Mouse (Mus musculus) lung, postnatal 0 days (tissue): ENCODE data around the gene Ankzf1.

Experiments
- CTCF ChIP-seq: IDR thresholded peaks from 2 replicates; pipeline ENCODE4 v1.5.1; 2016; ENCODE audit warnings: antibody characterized with exemption, mild to moderate bottlenecking
- EP300 ChIP-seq: IDR thresholded peaks from 2 replicates; pipeline ENCODE4 v1.6.1; 2016; ENCODE audit warnings: antibody characterized with exemption, mild to moderate bottlenecking, control low read depth

DNA sequence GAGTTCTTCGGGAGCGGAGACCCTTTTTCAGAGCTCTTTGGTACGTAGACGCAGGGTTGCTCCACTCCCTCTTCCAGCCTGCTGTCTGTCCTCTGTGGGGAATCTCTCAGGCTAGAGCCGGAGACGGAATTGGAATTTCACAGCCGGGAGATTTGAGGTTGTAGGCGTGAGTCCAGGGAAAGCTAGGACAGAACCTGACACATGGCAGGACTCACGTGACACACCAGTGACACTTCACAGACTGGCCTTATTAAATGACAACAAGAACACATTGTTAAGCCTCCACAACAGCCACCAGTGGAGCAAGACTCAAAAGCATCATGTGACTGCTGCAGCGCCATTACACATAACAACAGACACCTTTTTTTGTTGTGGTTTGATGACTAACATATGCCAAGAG is 47.6 kb downstream of the Ankzf1 start:
- no peak for TF ChIP-seq EP300
- TF ChIP-seq CTCF = no peak
